Mouse (Mus musculus): ENCODE results near the gene Usp54. TPM values are rescaled to one million over a fixed set of nuclear protein-coding genes. Genes with fewer than 3 reads are reported as not detected.

Gene Usp54
- polyA plus RNA-seq, 1 experiment from 2014 or later, result 1.0 TPM

DNA sequence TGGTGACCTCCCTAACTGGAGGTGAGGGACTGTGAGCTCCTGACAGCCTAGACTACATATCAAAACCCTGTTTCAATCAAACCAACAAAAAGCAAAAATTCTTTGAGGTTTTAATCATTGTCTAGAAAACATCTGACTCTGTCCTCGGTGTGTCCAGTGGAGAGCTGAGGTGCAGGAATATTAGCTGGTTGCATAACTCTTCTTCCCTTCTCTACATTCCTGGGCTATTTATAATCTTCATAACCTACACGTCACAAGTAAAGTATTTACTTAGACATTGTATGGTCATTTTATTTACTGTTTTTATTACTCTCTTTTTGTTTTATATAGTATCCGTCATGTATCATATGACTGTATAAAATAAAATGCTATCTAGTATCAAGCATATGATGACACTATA is 31.3 kb downstream of the Usp54 start:
- H3K27me3 ChIP-seq (ENCODE audit: control insufficient read depth, insufficient read depth, low read depth, low read length), result no peaks in the 10 kb centered on the region
- WGBS (ENCODE audit: insufficient replicate concordance), result 62% methylated on average over 3 of the region's 3 CpGs
- no peak overlapping the region for H3K4me2 ChIP-seq (ENCODE audit: low read depth, low read length)
- H3K27ac ChIP-seq (ENCODE audit: low read length), result no peak overlapping the region
- H3K9ac ChIP-seq (ENCODE audit: low read depth, low read length), result no peak overlapping the region
- no peak overlapping the region for H3K4me3 ChIP-seq (ENCODE audit: low read depth, low read length)
- peaks cover under 1% of the 10 kb centered on the region; the same call in 1 of the 2 replicates for H3K4me1 ChIP-seq (ENCODE audit: control insufficient read depth, low read depth, low read length)
- no peaks in the 10 kb centered on the region for H3K9me3 ChIP-seq (replicated peaks; ENCODE audit: control insufficient read depth, low read length)
- no peaks in the 10 kb centered on the region for H3K36me3 ChIP-seq (ENCODE audit: control insufficient read depth, insufficient read depth)
- ATAC-seq (ENCODE audit: low read depth), result no peak

DNA sequence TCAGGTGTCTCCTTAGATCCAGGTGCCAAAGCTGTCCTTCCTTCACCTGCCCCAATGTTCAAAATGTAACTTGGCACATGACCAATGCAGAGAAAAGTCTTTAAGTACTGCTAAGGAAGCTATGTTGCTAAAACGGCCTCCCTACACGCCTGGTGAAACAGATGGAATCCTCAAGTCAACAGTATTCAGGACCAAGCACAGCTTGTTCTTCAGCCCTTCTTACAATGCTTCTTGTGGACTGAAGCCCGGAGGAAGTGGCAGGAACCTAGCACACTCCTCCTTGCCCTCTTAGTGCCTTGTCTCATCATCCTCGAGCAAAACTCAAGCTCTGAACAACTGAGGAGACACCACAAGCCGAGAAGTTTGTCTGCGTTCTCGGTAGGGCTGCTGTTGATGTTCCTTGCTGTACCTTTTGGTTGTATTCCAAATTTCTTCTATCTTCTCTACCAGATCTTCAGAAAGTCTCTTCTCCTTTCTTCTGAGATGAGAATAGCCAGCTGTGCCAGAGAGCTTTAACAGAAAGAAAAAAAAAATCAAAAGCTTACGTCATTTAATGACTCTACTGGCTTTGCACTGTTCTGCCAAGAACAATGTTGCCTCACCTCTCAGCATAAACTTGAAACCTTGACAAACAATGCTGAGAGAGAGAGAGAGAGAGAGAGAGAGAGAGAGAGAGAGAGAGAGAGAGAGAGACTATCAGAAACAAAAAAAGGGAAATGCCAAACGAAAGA is 33.3 kb downstream of the Usp54 start:
- no peak overlapping the region for H3K4me2 ChIP-seq (ENCODE audit: low read depth, low read length)
- H3K27ac ChIP-seq (ENCODE audit: low read length), result no peak overlapping the region
- no peaks in the 10 kb centered on the region for H3K9me3 ChIP-seq (replicated peaks; ENCODE audit: control insufficient read depth, low read length)
- 63% methylated on average over 9 of the region's 9 CpGs for WGBS (ENCODE audit: insufficient replicate concordance)
- no peak overlapping the region for H3K4me3 ChIP-seq (ENCODE audit: low read depth, low read length)
- H3K36me3 ChIP-seq (ENCODE audit: control insufficient read depth, insufficient read depth), result no peaks in the 10 kb centered on the region
- H3K9ac ChIP-seq (ENCODE audit: low read depth, low read length), result no peak overlapping the region
- ATAC-seq (ENCODE audit: low read depth), result no peak
- no peaks in the 10 kb centered on the region for H3K27me3 ChIP-seq (ENCODE audit: control insufficient read depth, insufficient read depth, low read depth, low read length)
- no peaks in the 10 kb centered on the region; the same call in 1 of the 2 replicates for H3K4me1 ChIP-seq (ENCODE audit: control insufficient read depth, low read depth, low read length)

DNA sequence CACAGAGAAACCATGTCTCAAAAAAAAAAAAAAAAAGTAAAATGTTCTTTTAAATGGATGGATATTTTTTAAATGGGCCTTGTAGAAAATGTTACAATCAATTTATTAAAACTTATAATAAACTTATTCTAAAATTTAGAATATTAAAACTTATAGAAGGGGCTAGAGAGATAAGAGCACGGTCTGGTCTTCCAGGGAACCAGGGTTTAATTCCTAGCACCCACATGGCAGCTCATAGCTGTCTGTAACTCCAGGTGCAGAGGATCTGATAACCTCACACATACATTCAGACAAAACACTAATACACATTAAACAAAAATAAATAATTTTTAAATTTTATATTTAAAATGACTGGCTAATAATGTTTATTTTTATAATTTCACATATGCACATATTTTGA is 39.6 kb downstream of the Usp54 start:
- no peak overlapping the region for H3K4me2 ChIP-seq (ENCODE audit: low read depth, low read length)
- 42% methylated on average over 1 of the region's 1 CpGs for WGBS (ENCODE audit: insufficient replicate concordance)
- H3K9me3 ChIP-seq (replicated peaks; ENCODE audit: control insufficient read depth, low read length), result no peaks in the 10 kb centered on the region
- peaks cover 17% of the 10 kb centered on the region for H3K4me1 ChIP-seq (ENCODE audit: control insufficient read depth, low read depth, low read length)
- H3K36me3 ChIP-seq (ENCODE audit: control insufficient read depth, insufficient read depth), result no peaks in the 10 kb centered on the region
- H3K27ac ChIP-seq (ENCODE audit: low read length), result no peak overlapping the region
- no peak overlapping the region for H3K9ac ChIP-seq (ENCODE audit: low read depth, low read length)
- no peaks in the 10 kb centered on the region for H3K27me3 ChIP-seq (ENCODE audit: control insufficient read depth, insufficient read depth, low read depth, low read length)
- ATAC-seq (ENCODE audit: low read depth), result no peak
- H3K4me3 ChIP-seq (ENCODE audit: low read depth, low read length), result no peak overlapping the region

DNA sequence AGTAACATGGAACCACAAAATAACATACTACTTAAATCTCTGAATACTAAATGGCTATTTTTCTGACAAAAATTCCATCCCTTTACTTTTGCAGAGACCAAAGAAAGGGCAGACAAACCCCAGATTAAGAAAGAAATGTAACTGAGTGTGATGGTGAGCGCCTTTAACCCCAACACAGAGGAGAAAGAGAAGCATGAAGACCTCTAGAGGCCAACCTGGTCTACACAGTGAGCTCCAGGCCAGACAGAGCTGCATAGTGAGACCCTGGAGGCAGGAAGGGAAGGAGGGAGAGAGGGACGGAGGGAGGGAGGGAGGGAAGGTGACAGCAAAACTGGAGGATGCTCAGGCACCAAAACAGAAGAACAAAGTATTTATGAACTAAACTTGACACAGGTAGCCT is 40.7 kb downstream of the Usp54 start:
- peak overlapping the region; percentile 74 for H3K27ac ChIP-seq (ENCODE audit: low read length)
- ATAC-seq (ENCODE audit: low read depth), result peak; percentile 71
- WGBS (ENCODE audit: insufficient replicate concordance), result 63% methylated on average over 2 of the region's 2 CpGs

DNA sequence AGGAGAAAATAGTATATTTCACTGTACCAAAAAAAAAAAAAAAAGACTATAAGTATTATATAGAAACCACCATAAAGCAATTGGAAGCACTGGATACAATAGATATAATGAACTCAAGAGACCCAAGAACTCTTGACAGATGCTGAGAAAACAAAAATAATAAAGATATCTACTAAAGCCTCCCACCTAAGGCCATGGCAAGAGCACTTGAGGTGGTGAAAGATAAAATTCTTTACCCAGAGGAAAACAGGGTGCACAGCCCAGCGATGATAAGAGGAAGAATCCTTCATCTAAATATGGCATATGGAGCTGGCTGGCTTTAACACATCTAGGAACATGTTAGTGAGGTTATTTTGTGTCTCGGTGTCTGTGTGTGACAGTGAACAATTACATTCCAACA is 41.3 kb downstream of the Usp54 start:
- Histone ChIP-seq H3K36me3 (ENCODE audit: control insufficient read depth, insufficient read depth) (no peaks in the 10 kb centered on the region), H3K9ac (ENCODE audit: low read depth, low read length) (no peak overlapping the region), H3K9me3 (replicated peaks; ENCODE audit: control insufficient read depth, low read length) (no peaks in the 10 kb centered on the region), H3K27ac (ENCODE audit: low read length) (peak overlapping the region; percentile 81), H3K4me2 (ENCODE audit: low read depth, low read length) (0 out of 2 replicates have a peak overlapping the region, but pooled peaks have one; percentile 3), H3K27me3 (ENCODE audit: control insufficient read depth, insufficient read depth, low read depth, low read length) (no peaks in the 10 kb centered on the region), H3K4me1 (ENCODE audit: control insufficient read depth, low read depth, low read length) (peaks cover 17% of the 10 kb centered on the region), H3K4me3 (ENCODE audit: low read depth, low read length) (no peak overlapping the region)
- peak; percentile 98 for ATAC-seq (ENCODE audit: low read depth)
- 24% methylated on average over 2 of the region's 2 CpGs for WGBS (ENCODE audit: insufficient replicate concordance)

More for the DNA sequence above, 40.7 kb downstream of the Usp54 start:
- Histone ChIP-seq H3K4me3 (ENCODE audit: low read depth, low read length) (no peak overlapping the region), H3K9ac (ENCODE audit: low read depth, low read length) (no peak overlapping the region), H3K9me3 (replicated peaks; ENCODE audit: control insufficient read depth, low read length) (no peaks in the 10 kb centered on the region), H3K27me3 (ENCODE audit: control insufficient read depth, insufficient read depth, low read depth, low read length) (no peaks in the 10 kb centered on the region), H3K36me3 (ENCODE audit: control insufficient read depth, insufficient read depth) (no peaks in the 10 kb centered on the region), H3K4me1 (ENCODE audit: control insufficient read depth, low read depth, low read length) (peaks cover 17% of the 10 kb centered on the region), H3K4me2 (ENCODE audit: low read depth, low read length) (no peak overlapping the region)

DNA sequence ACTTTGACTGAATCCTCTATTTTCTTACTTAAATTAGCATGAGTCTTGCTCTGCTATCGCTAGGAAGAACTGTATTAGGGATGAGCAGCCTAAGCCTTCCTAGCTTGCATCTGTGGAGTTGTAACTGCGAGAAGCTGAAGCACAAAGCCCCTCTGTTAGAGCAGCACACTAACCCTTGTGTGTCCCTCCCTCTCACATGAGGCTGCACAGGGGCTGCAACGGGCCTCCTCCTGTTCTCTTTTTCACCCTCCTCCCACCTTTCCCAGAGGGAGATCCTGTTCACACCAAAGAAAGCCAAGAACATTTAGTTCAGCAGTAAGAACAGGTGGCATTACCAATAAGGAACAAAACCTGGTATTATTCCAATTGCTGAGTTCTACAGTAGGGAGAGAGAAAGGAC is 45.1 kb downstream of the Usp54 start:
- no peak overlapping the region for H3K4me2 ChIP-seq (ENCODE audit: low read depth, low read length)
- H3K9ac ChIP-seq (ENCODE audit: low read depth, low read length), result no peak overlapping the region
- H3K27me3 ChIP-seq (ENCODE audit: control insufficient read depth, insufficient read depth, low read depth, low read length), result no peaks in the 10 kb centered on the region
- no peaks in the 10 kb centered on the region for H3K36me3 ChIP-seq (ENCODE audit: control insufficient read depth, insufficient read depth)
- no peak for ATAC-seq (ENCODE audit: low read depth)
- no peak overlapping the region for H3K4me3 ChIP-seq (ENCODE audit: low read depth, low read length)
- WGBS (ENCODE audit: insufficient replicate concordance), result 75% methylated on average over 3 of the region's 3 CpGs
- H3K9me3 ChIP-seq (replicated peaks; ENCODE audit: control insufficient read depth, low read length), result no peaks in the 10 kb centered on the region
- H3K27ac ChIP-seq (ENCODE audit: low read length), result no peak overlapping the region
- peaks cover 16% of the 10 kb centered on the region for H3K4me1 ChIP-seq (ENCODE audit: control insufficient read depth, low read depth, low read length)

DNA sequence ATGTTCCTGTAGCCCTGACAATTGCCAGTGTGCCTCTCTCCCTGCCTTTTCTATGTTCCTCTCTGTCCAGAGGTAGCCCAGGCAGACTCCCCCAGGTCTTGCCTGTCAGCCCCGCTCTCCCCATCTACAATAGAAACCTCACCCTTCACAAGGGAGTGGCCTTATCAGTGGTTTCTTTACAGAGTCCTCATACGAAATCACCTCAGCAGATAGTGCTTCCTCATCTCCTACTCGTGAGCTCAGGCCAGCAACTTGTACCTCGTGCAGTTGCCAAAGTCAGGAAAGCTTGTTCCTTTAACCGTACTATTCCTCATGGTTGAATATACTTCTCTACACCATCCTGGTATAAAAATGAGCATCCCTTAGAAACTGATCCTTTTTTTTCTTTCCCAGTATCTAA is 53.4 kb downstream of the Usp54 start:
- H3K4me2 ChIP-seq (ENCODE audit: low read depth, low read length), result no peak overlapping the region
- ATAC-seq (ENCODE audit: low read depth), result peak; percentile 41
- H3K27ac ChIP-seq (ENCODE audit: low read length), result no peak overlapping the region
- H3K9ac ChIP-seq (ENCODE audit: low read depth, low read length), result no peak overlapping the region
- peaks cover 4% of the 10 kb centered on the region for H3K4me1 ChIP-seq (ENCODE audit: control insufficient read depth, low read depth, low read length)
- H3K4me3 ChIP-seq (ENCODE audit: low read depth, low read length), result no peak overlapping the region
- H3K27me3 ChIP-seq (ENCODE audit: control insufficient read depth, insufficient read depth, low read depth, low read length), result no peaks in the 10 kb centered on the region
- no peaks in the 10 kb centered on the region for H3K36me3 ChIP-seq (ENCODE audit: control insufficient read depth, insufficient read depth)
- WGBS (ENCODE audit: insufficient replicate concordance), result 24% methylated on average over 5 of the region's 5 CpGs
- no peaks in the 10 kb centered on the region for H3K9me3 ChIP-seq (replicated peaks; ENCODE audit: control insufficient read depth, low read length)

DNA sequence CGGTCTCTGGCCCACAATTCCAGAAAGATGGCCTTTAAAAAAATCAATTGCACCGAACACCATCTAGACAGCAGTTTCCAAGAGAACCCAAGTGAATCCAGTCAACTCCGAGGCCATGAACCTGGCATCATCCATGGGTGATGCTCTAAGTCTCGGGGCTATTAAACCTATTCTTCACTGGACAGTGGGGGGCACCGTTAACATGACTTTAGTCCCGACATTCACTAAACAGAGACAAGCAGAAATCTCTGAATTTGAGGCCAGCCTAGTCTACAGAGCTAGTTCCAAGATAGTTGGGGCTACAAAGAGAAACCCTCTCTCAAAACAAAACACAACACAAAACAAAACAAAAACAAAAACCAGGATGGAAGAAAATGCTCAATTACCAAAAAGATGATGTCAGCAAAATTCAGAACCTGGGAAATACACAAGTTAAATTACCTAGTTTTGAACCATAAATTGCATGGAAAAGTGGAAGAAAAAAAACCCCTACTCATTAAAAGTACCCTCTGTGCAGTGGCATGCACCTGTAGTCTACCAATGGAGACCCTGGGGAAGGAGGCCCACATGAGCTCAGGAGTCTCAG is 61.9 kb downstream of the Usp54 start:
- WGBS (ENCODE audit: insufficient replicate concordance), result 64% methylated on average over 6 of the region's 6 CpGs
- no peaks in the 10 kb centered on the region for H3K4me1 ChIP-seq (ENCODE audit: control insufficient read depth, low read depth, low read length)
- H3K9me3 ChIP-seq (replicated peaks; ENCODE audit: control insufficient read depth, low read length), result no peaks in the 10 kb centered on the region
- no peaks in the 10 kb centered on the region for H3K36me3 ChIP-seq (ENCODE audit: control insufficient read depth, insufficient read depth)
- H3K4me2 ChIP-seq (ENCODE audit: low read depth, low read length), result no peak overlapping the region
- no peak overlapping the region for H3K9ac ChIP-seq (ENCODE audit: low read depth, low read length)
- no peak overlapping the region for H3K4me3 ChIP-seq (ENCODE audit: low read depth, low read length)
- no peak for ATAC-seq (ENCODE audit: low read depth)
- H3K27ac ChIP-seq (ENCODE audit: low read length), result no peak overlapping the region
- no peaks in the 10 kb centered on the region for H3K27me3 ChIP-seq (ENCODE audit: control insufficient read depth, insufficient read depth, low read depth, low read length)

DNA sequence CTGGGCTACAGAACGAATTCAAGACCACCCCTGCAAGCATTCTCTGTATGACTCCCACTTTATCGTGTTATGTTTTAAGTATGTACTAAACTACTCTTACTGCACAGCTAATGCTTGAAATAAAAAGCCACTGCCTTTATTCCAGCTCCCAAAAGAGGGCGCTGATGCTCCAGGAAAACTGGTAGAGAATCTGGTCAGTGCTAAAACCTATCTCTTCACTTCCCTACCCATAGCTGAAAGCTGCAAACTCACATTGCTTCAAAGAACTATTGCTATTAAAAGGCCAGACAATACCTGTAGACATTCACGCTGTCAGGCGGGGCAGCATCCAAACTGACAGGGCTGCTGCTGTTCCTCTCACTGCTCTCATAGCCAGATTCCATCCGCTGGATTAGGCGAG is 64.7 kb downstream of the Usp54 start:
- no peak; the same call in 1 of the 2 replicates for ATAC-seq (ENCODE audit: low read depth)
- no peaks in the 10 kb centered on the region for H3K4me1 ChIP-seq (ENCODE audit: control insufficient read depth, low read depth, low read length)
- no peak overlapping the region for H3K27ac ChIP-seq (ENCODE audit: low read length)
- no peak overlapping the region for H3K4me3 ChIP-seq (ENCODE audit: low read depth, low read length)
- no peak overlapping the region for H3K9ac ChIP-seq (ENCODE audit: low read depth, low read length)
- H3K9me3 ChIP-seq (replicated peaks; ENCODE audit: control insufficient read depth, low read length), result no peaks in the 10 kb centered on the region
- 39% methylated on average over 7 of the region's 7 CpGs for WGBS (ENCODE audit: insufficient replicate concordance)
- H3K4me2 ChIP-seq (ENCODE audit: low read depth, low read length), result no peak overlapping the region
- H3K27me3 ChIP-seq (ENCODE audit: control insufficient read depth, insufficient read depth, low read depth, low read length), result no peaks in the 10 kb centered on the region
- H3K36me3 ChIP-seq (ENCODE audit: control insufficient read depth, insufficient read depth), result no peaks in the 10 kb centered on the region

All from liver, embryonic 16.5 days (tissue).